Mouse (Mus musculus) heart, postnatal 36 days (tissue): ENCODE measurements around the gene Scyl1. TPM values are rescaled to one million over a fixed set of nuclear protein-coding genes. Genes with fewer than 3 reads are reported as not detected.

Experiments
- DNase-seq, 2 experiments: peaks; one replicate each; pipeline ENCODE4 v3.0.0; 2021 to 2022
- intact Hi-C: fragments of 180-260 bp; cut with DNase I; formaldehyde crosslinking; loops from one replicate; pipeline ENCODE4 v1.15.1; 2025
- total RNA-seq, 2 experiments: library from RNA; stranded (reverse); gene quantifications; 2 replicates each; pipeline ENCODE4 v1.2.3; 2021

Scyl1 gene
- total RNA-seq, 2 experiments from 2014 or later, result 69.0 to 72.9 TPM

GRCm38 (mm10) chr19:5749476-5749875, 21.7 kb downstream of the Scyl1 start:
- intact Hi-C loops, result no loop called here
- no peak for DNase-seq

GRCm38 (mm10) chr19:5746907-5747363, 24.3 kb downstream of the Scyl1 start:
- intact Hi-C loops, result no loop called here
- DNase-seq, result no peak

- intact Hi-C loops, result no loop called here
- no peak for DNase-seq
These were observed 25.2 kb downstream of the Scyl1 start for GRCm38 (mm10) chr19:5745756-5746710.

GRCm38 (mm10) chr19:5743576-5743975, 27.6 kb downstream of the Scyl1 start:
- no peak for DNase-seq
- intact Hi-C loops, result no loop called here

- no peak for DNase-seq
- intact Hi-C loops, result no loop called here
These were observed 29.0 kb downstream of the Scyl1 start for GRCm38 (mm10) chr19:5742241-5742641.

- peak; percentile 81 to 86 for DNase-seq
- intact Hi-C loops, result no loop called here
These were observed 29.5 kb downstream of the Scyl1 start for GRCm38 (mm10) chr19:5741641-5742240.

GRCm38 (mm10) chr19:5740320-5741317, 30.6 kb downstream of the Scyl1 start, which contains the start of gene Ltbp3:
Ltbp3 (plus strand) TSS chr19:5740904.
- peak; percentile 78 to 84 for DNase-seq
- intact Hi-C loops, result no loop called here

- DNase-seq, result no peak
- intact Hi-C loops, result no loop called here
These were observed 31.8 kb downstream of the Scyl1 start for GRCm38 (mm10) chr19:5739446-5739845.

GRCm38 (mm10) chr19:5734325-5734724, 36.9 kb downstream of the Scyl1 start:
- DNase-seq, result no peak
- intact Hi-C loops, result no loop called here

- intact Hi-C loops, result loop anchor here (2.0 kb wide), 1 partner anchor 39 kb away; the partner anchor contains the start of gene Scyl1
- peak; percentile 89 to 90 for DNase-seq
These were observed 39.8 kb downstream of the Scyl1 start for GRCm38 (mm10) chr19:5731264-5731978.

- DNase-seq, result peak in 1 of 2 experiments; percentile 24
- intact Hi-C loops, result loop anchor here (2.0 kb wide), 1 partner anchor 40 kb away; the partner anchor contains the start of gene Scyl1
These were observed 40.7 kb downstream of the Scyl1 start for GRCm38 (mm10) chr19:5730314-5731186.

- DNase-seq, result peak; percentile 91 to 92
- intact Hi-C loops, result loop anchor here (5.0 kb wide), 1 partner anchor 92 kb away; the partner anchor contains the start of gene Rela
These were observed 41.8 kb downstream of the Scyl1 start, which contains the start of gene Fam89b for GRCm38 (mm10) chr19:5729444-5729815. Fam89b (minus strand) TSS chr19:5729653.

GRCm38 (mm10) chr19:5728631-5729443, 42.4 kb downstream of the Scyl1 start:
- intact Hi-C loops, result loop anchor here (5.0 kb wide), 1 partner anchor 92 kb away; the partner anchor contains the start of gene Rela
- DNase-seq, result peak; percentile 60 to 64

- intact Hi-C loops, result loop anchor here (1.0 to 5.0 kb wide), 3 partner anchors 16 to 90 kb away; partner anchors contain the start of gene Rela
- DNase-seq, result peak; percentile 93 to 96
These were observed 43.5 kb downstream of the Scyl1 start for GRCm38 (mm10) chr19:5727701-5728100.

- no peak for DNase-seq
These were observed 44.1 kb downstream of the Scyl1 start for GRCm38 (mm10) chr19:5726961-5727578.

GRCm38 (mm10) chr19:5725767-5726515, 45.3 kb downstream of the Scyl1 start, which contains the start of gene Ehbp1l1:
Ehbp1l1 (minus strand) TSS chr19:5726317.
- intact Hi-C loops, result loop anchor here (2.0 to 5.0 kb wide), 2 partner anchors 33 to 89 kb away; partner anchors contain the start of gene Rela

More at GRCm38 (mm10) chr19:5726961-5727578, 44.1 kb downstream of the Scyl1 start:
- intact Hi-C loops, result loop anchor here (1.0 to 5.0 kb wide), 3 partner anchors 16 to 90 kb away; partner anchors contain the start of gene Rela

More at GRCm38 (mm10) chr19:5725767-5726515, 45.3 kb downstream of the Scyl1 start, which contains the start of gene Ehbp1l1:
- peak; percentile 81 to 85 for DNase-seq
